Mouse (Mus musculus) CD4-positive, CD25-positive, alpha-beta regulatory T cell, adult 4 months (primary cell): Measurements from ENCODE around the gene Pramef20. TPM values are rescaled to one million over a fixed set of nuclear protein-coding genes. Genes with fewer than 3 reads are reported as not detected.
"Not testable (repeated sequence)": the region's sequence is repeated elsewhere in the genome, so short reads cannot be mapped to it uniquely, and the experiment has no call there.

ENCODE experiments used
- ATAC-seq: one replicate; pipeline ENCODE4 v1.8.0; 2017
- polyA plus RNA-seq, 2 experiments: library from polyadenylated mRNA; unstranded; fragments of 100-300 nt; shearing (Covaris generic); gene quantifications; one replicate each; pipeline ENCODE4 v1.2.1; 2017

The Pramef20 gene
- polyA plus RNA-seq = not detected

GRCm38 (mm10) chr4:144377911-144378310 lies at the start of gene Pramef20:
Pramef20 (minus strand) TSS chr4:144377933.
- no peak for ATAC-seq

DNA sequence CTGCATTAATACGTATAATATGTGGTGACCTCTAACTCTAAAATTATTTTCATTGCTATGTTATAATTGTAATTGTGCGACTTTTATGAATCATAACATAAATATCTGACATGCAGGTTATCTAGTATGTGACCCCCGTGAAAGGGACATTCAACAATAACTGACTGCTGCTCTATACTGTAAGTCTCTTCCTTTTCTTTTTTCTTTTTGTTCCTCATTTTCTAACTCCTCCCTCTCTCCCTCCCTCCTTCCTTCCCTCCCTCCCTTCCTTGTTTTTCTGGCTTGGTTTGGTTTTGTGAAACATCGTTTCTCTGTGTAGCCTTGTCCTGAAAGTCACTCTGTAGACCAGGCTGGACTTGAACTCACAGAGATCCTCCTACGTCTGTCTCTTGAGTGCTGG lies 46.9 kb upstream of the Pramef20 start:
- ATAC-seq = no peak

- no peak for ATAC-seq
Measured at GRCm38 (mm10) chr4:144420644-144421043, 42.9 kb upstream of the Pramef20 start.

DNA sequence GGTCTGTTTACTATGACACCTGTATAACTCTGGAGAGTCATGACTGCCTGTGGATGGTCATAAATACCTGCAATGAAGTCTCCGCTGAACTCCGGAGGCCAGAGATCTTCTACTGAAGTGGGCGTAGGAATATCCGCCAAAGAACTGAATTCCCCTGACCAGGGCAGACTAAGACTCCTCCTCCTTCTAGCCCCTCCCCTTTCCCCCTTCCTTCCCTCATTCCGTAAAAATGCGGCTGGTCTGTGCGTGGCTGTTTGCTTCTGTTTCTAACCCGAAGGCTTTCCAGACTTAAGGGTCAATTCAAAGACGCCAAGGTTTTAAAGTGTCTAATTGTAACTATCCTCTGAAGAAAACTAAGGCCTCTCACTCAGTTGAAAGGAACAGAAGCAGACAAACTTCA lies 30.6 kb upstream of the Pramef20 start, which contains the start of gene Pramef12:
Pramef12 (minus strand) TSS at position 175 of the 400 bp plus-strand sequence.
- ATAC-seq = no peak

- ATAC-seq = no peak
Measured at GRCm38 (mm10) chr4:144406261-144406660, 28.5 kb upstream of the Pramef20 start.

- ATAC-seq = no peak
Measured at GRCm38 (mm10) chr4:144404456-144405086, 26.8 kb upstream of the Pramef20 start.

DNA sequence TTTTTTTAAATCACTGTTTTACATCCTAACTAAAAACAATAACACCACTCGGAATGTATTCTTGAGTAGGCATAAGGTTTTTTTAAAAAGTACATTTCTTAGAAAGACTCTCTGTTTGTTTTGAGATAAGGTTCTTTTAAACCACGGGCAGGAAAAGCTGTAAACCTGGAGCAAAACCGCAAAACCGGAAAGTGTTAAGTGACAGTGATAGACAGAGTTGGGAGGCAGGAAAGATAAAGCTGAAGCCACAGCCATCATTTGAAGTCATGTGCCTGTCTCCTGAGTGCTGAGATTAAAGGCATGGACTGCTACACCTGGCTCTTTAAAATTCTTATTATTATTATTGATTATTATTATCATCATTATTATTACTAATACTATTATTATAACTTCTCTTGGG lies 25.0 kb upstream of the Pramef20 start:
- no peak for ATAC-seq

GRCm38 (mm10) chr4:144396316-144396715 lies 18.6 kb upstream of the Pramef20 start:
- ATAC-seq = no peak

GRCm38 (mm10) chr4:144357642-144358041 lies 20.1 kb downstream of the Pramef20 start, which contains the start of gene Gm13119:
Gm13119 (plus strand) TSS chr4:144357942.
- not testable (repeated sequence) for ATAC-seq

DNA sequence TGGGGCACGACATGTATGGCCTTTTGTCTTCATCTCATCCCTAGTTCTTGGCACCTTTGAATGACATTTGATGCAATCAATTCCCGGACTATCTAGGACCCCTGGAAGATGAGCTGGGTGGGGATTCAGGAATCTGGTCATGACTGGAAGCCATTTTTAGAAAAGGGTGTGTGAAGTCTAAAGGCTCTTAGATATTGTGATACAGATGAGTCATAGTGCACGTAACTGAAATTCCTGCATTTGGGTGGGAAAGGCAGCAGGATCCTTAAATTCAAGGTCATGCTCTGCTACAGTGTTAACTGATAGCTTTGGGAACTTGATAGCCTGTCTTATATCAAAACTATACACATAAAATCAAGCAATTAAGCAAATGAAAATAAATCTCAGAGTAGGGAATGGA lies 41.9 kb downstream of the Pramef20 start:
- ATAC-seq = not testable (repeated sequence)

DNA sequence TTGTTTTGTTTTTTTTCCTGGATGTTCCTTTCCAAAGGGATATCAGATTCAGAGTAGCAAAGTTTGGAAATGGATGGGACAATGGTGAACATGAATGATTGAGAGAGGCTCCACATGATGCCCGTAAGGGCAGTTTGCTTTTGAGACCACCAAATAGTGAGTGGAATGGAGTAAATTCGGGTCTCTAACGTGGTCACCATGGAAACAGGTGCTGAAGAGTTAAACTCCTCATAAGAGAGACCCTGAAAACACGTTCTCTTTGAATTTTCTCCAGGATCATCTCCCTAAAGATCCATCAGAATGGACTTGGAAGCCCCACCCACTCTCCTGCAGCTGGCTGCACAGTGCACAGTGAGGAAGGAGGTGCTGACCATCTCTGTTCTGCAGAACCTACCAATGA lies 47.8 kb downstream of the Pramef20 start, which contains the start of gene Gm13128:
Gm13128 (plus strand) TSS at position 301 of the 400 bp plus-strand sequence.
- ATAC-seq = not testable (repeated sequence)

Other genes with a start within 250 kb of the Pramef20 start
- gene Oog3, start 215.3 kb downstream of the Pramef20 start, polyA plus RNA-seq = not detected
- not detected for gene Oog2, start 187.2 kb downstream of the Pramef20 start, polyA plus RNA-seq
- gene C87977, start 164.6 kb downstream of the Pramef20 start, polyA plus RNA-seq = not detected
- not detected for gene Pramel5, start 97.4 kb downstream of the Pramef20 start, polyA plus RNA-seq
- gene Gm13128, start 47.7 kb downstream of the Pramef20 start, polyA plus RNA-seq = not detected
- gene Gm13119, start 20.0 kb downstream of the Pramef20 start, polyA plus RNA-seq = not detected
- not detected for gene Pramef12, start 30.5 kb upstream of the Pramef20 start, polyA plus RNA-seq
- gene 1700012P22Rik, start 60.8 kb upstream of the Pramef20 start, polyA plus RNA-seq = not detected
- gene Gm9944, start 75.4 kb upstream of the Pramef20 start, polyA plus RNA-seq = not detected
- gene Aadacl3, start 85.8 kb upstream of the Pramef20 start, polyA plus RNA-seq = not detected
- not detected for gene 9430007A20Rik, start 141.9 kb upstream of the Pramef20 start, polyA plus RNA-seq
- gene Gm13124, start 187.2 kb upstream of the Pramef20 start, polyA plus RNA-seq = not detected
- not detected for gene Aadacl4, start 235.8 kb upstream of the Pramef20 start, polyA plus RNA-seq